Mouse (Mus musculus): ENCODE data around the gene Baiap2. TPM values are rescaled to one million over a fixed set of nuclear protein-coding genes. Genes with fewer than 3 reads are reported as not detected.

Baiap2 gene
- polyA plus RNA-seq, 1 experiment from 2014 or later, result 13.9 TPM

- no peaks in the 10 kb centered on the region for H3K9me3 ChIP-seq (replicated peaks; ENCODE audit: control insufficient read depth, low read length)
- ATAC-seq (replicated peaks; ENCODE audit: extremely low read depth, insufficient read depth, low FRiP score), result no peak
- peaks cover 23% of the 10 kb centered on the region for H3K4me1 ChIP-seq (ENCODE audit: control insufficient read depth, insufficient read depth, low read length)
- no peak overlapping the region for H3K4me3 ChIP-seq (ENCODE audit: low read length)
- H3K4me2 ChIP-seq (ENCODE audit: low read depth, low read length), result no peak overlapping the region
- peaks cover under 1% of the 10 kb centered on the region for H3K27me3 ChIP-seq (ENCODE audit: control insufficient read depth, insufficient read depth, low read length)
- no peak overlapping the region for H3K9ac ChIP-seq (ENCODE audit: low read length)
- no peaks in the 10 kb centered on the region for H3K36me3 ChIP-seq (ENCODE audit: control insufficient read depth, insufficient read depth)
- 52% methylated on average over 8 of the region's 8 CpGs for WGBS
- H3K27ac ChIP-seq (ENCODE audit: low read length), result peak overlapping the region; percentile 34; the same call in 1 of the 2 replicates
Measured at GRCm38 (mm10) chr11:120040440-120040839, 97.9 kb downstream of the Baiap2 start.

- WGBS, result 59% methylated on average over 13 of the region's 13 CpGs
- H3K27ac ChIP-seq (ENCODE audit: low read length), result peak overlapping the region; percentile 61
- ATAC-seq (replicated peaks; ENCODE audit: extremely low read depth, insufficient read depth, low FRiP score), result peak; percentile 80
- no peak overlapping the region for H3K9ac ChIP-seq (ENCODE audit: low read length)
- peaks cover 11% of the 10 kb centered on the region for H3K27me3 ChIP-seq (ENCODE audit: control insufficient read depth, insufficient read depth, low read length)
- no peaks in the 10 kb centered on the region for H3K9me3 ChIP-seq (replicated peaks; ENCODE audit: control insufficient read depth, low read length)
- H3K4me1 ChIP-seq (ENCODE audit: control insufficient read depth, insufficient read depth, low read length), result peaks cover 23% of the 10 kb centered on the region
- H3K4me2 ChIP-seq (ENCODE audit: low read depth, low read length), result no peak overlapping the region
- H3K36me3 ChIP-seq (ENCODE audit: control insufficient read depth, insufficient read depth), result no peaks in the 10 kb centered on the region
- H3K4me3 ChIP-seq (ENCODE audit: low read length), result no peak overlapping the region
Measured at GRCm38 (mm10) chr11:120041191-120042123, 98.9 kb downstream of the Baiap2 start.

- 69% methylated on average over 7 of the region's 7 CpGs for WGBS
- Histone ChIP-seq H3K9ac (ENCODE audit: low read length) (no peak overlapping the region), H3K4me1 (ENCODE audit: control insufficient read depth, insufficient read depth, low read length) (peaks cover 24% of the 10 kb centered on the region), H3K36me3 (ENCODE audit: control insufficient read depth, insufficient read depth) (no peaks in the 10 kb centered on the region), H3K27ac (ENCODE audit: low read length) (peak overlapping the region; percentile 61), H3K27me3 (ENCODE audit: control insufficient read depth, insufficient read depth, low read length) (peaks cover 16% of the 10 kb centered on the region), H3K4me3 (ENCODE audit: low read length) (no peak overlapping the region), H3K9me3 (replicated peaks; ENCODE audit: control insufficient read depth, low read length) (no peaks in the 10 kb centered on the region), H3K4me2 (ENCODE audit: low read depth, low read length) (no peak overlapping the region)
- ATAC-seq (replicated peaks; ENCODE audit: extremely low read depth, insufficient read depth, low FRiP score), result no peak
Measured at GRCm38 (mm10) chr11:120042141-120042838, 99.7 kb downstream of the Baiap2 start.

- H3K9ac ChIP-seq (ENCODE audit: low read length), result no peak overlapping the region
- peaks cover 35% of the 10 kb centered on the region for H3K27me3 ChIP-seq (ENCODE audit: control insufficient read depth, insufficient read depth, low read length)
- H3K27ac ChIP-seq (ENCODE audit: low read length), result no peak overlapping the region
- WGBS, result 72% methylated on average over 4 of the region's 4 CpGs
- H3K4me3 ChIP-seq (ENCODE audit: low read length), result no peak overlapping the region
- no peaks in the 10 kb centered on the region for H3K36me3 ChIP-seq (ENCODE audit: control insufficient read depth, insufficient read depth)
- no peaks in the 10 kb centered on the region for H3K9me3 ChIP-seq (replicated peaks; ENCODE audit: control insufficient read depth, low read length)
- peaks cover 11% of the 10 kb centered on the region for H3K4me1 ChIP-seq (ENCODE audit: control insufficient read depth, insufficient read depth, low read length)
- H3K4me2 ChIP-seq (ENCODE audit: low read depth, low read length), result no peak overlapping the region
- ATAC-seq (replicated peaks; ENCODE audit: extremely low read depth, insufficient read depth, low FRiP score), result no peak
Measured at GRCm38 (mm10) chr11:120045341-120045740, 102.8 kb downstream of the Baiap2 start.

- peaks cover 7% of the 10 kb centered on the region for H3K4me1 ChIP-seq (ENCODE audit: control insufficient read depth, insufficient read depth, low read length)
- no peaks in the 10 kb centered on the region for H3K9me3 ChIP-seq (replicated peaks; ENCODE audit: control insufficient read depth, low read length)
- no peaks in the 10 kb centered on the region for H3K36me3 ChIP-seq (ENCODE audit: control insufficient read depth, insufficient read depth)
- no peak overlapping the region for H3K9ac ChIP-seq (ENCODE audit: low read length)
- H3K4me3 ChIP-seq (ENCODE audit: low read length), result peak overlapping the region; percentile 58; the same call in 1 of the 2 replicates
- H3K4me2 ChIP-seq (ENCODE audit: low read depth, low read length), result peak overlapping the region; percentile 89
- ATAC-seq (replicated peaks; ENCODE audit: extremely low read depth, insufficient read depth, low FRiP score), result no peak
- WGBS, result 54% methylated on average over 11 of the region's 11 CpGs
- H3K27me3 ChIP-seq (ENCODE audit: control insufficient read depth, insufficient read depth, low read length), result peaks cover 35% of the 10 kb centered on the region
- no peak overlapping the region for H3K27ac ChIP-seq (ENCODE audit: low read length)
Measured at GRCm38 (mm10) chr11:120045839-120046552, 103.4 kb downstream of the Baiap2 start.

GRCm38 (mm10) chr11:120046553-120047191 is 104.1 kb downstream of the Baiap2 start, which contains the start of gene Aatk:
Gene Aatk, minus strand, starts transcription at chr11:120047167.
- Histone ChIP-seq H3K36me3 (ENCODE audit: control insufficient read depth, insufficient read depth) (no peaks in the 10 kb centered on the region), H3K27ac (ENCODE audit: low read length) (no peak within 1 kb of the TSS), H3K9me3 (replicated peaks; ENCODE audit: control insufficient read depth, low read length) (no peaks in the 10 kb centered on the region), H3K4me2 (ENCODE audit: low read depth, low read length) (peak within 1 kb of the TSS; percentile 89), H3K4me1 (ENCODE audit: control insufficient read depth, insufficient read depth, low read length) (peaks cover 11% of the 10 kb centered on the region), H3K9ac (ENCODE audit: low read length) (peak within 1 kb of the TSS; percentile 61), H3K4me3 (ENCODE audit: low read length) (peak within 1 kb of the TSS; percentile 58), H3K27me3 (ENCODE audit: control insufficient read depth, insufficient read depth, low read length) (peaks cover 35% of the 10 kb centered on the region)
- no peak for ATAC-seq (replicated peaks; ENCODE audit: extremely low read depth, insufficient read depth, low FRiP score)
- WGBS, result 2% methylated on average over 62 of the region's 63 CpGs

GRCm38 (mm10) chr11:120047531-120048251 is 105.1 kb downstream of the Baiap2 start:
- Histone ChIP-seq H3K4me1 (ENCODE audit: control insufficient read depth, insufficient read depth, low read length) (peaks cover 15% of the 10 kb centered on the region), H3K36me3 (ENCODE audit: control insufficient read depth, insufficient read depth) (no peaks in the 10 kb centered on the region), H3K9ac (ENCODE audit: low read length) (peak overlapping the region; percentile 23; the same call in 1 of the 2 replicates), H3K4me2 (ENCODE audit: low read depth, low read length) (peak overlapping the region; percentile 89), H3K4me3 (ENCODE audit: low read length) (peak overlapping the region; percentile 58), H3K27ac (ENCODE audit: low read length) (no peak overlapping the region), H3K27me3 (ENCODE audit: control insufficient read depth, insufficient read depth, low read length) (peaks cover 35% of the 10 kb centered on the region), H3K9me3 (replicated peaks; ENCODE audit: control insufficient read depth, low read length) (no peaks in the 10 kb centered on the region)
- 17% methylated on average over 23 of the region's 23 CpGs for WGBS
- no peak for ATAC-seq (replicated peaks; ENCODE audit: extremely low read depth, insufficient read depth, low FRiP score)

GRCm38 (mm10) chr11:120048252-120048556 is 105.6 kb downstream of the Baiap2 start:
- Histone ChIP-seq H3K9ac (ENCODE audit: low read length) (no peak overlapping the region), H3K4me3 (ENCODE audit: low read length) (no peak overlapping the region; the same call in 1 of the 2 replicates), H3K4me1 (ENCODE audit: control insufficient read depth, insufficient read depth, low read length) (peaks cover 15% of the 10 kb centered on the region), H3K4me2 (ENCODE audit: low read depth, low read length) (0 out of 2 replicates have a peak overlapping the region, but pooled peaks have one; percentile 10), H3K36me3 (ENCODE audit: control insufficient read depth, insufficient read depth) (no peaks in the 10 kb centered on the region), H3K9me3 (replicated peaks; ENCODE audit: control insufficient read depth, low read length) (no peaks in the 10 kb centered on the region), H3K27me3 (ENCODE audit: control insufficient read depth, insufficient read depth, low read length) (peaks cover 35% of the 10 kb centered on the region), H3K27ac (ENCODE audit: low read length) (no peak overlapping the region)
- ATAC-seq (replicated peaks; ENCODE audit: extremely low read depth, insufficient read depth, low FRiP score), result no peak
- WGBS, result 9% methylated on average over 22 of the region's 23 CpGs

Data from heart, embryonic 16.5 days (tissue).